Mouse (Mus musculus) limb, embryonic 14.5 days (tissue): ENCODE measurements around the gene Bpnt1. TPM values are rescaled to one million over a fixed set of nuclear protein-coding genes. Genes with fewer than 3 reads are reported as not detected.

ENCODE experiments used
- ATAC-seq: fragments of 200-750 bp; cut with Nextera tagmentation; 2 replicates; pipeline ENCODE4 v1.8.0; 2017; ENCODE audit warnings: low read depth, moderate number of reproducible peaks, moderate TSS enrichment; ENCODE audit not compliant: low FRiP score
- DNase-seq: peaks from one replicate; pipeline ENCODE4 v3.0.0-alpha.2; 2015; ENCODE audit warnings: low spot score
- H3K27ac ChIP-seq: fragments of 300-500 bp; sonication (generic); replicated peaks from 2 replicates; pipeline ENCODE4 v1.5.1; 2014; ENCODE audit warnings: low read depth, mild to moderate bottlenecking, low read length, moderate library complexity, mixed read lengths
- H3K27me3 ChIP-seq: fragments of 300-500 bp; sonication (generic); 2 replicates; pipeline ENCODE4 v1.6.1; 2014; ENCODE audit warnings: low read length, mixed read lengths; ENCODE audit not compliant: control insufficient read depth, insufficient read depth
- H3K36me3 ChIP-seq: fragments of 300-500 bp; sonication (generic); 2 replicates; pipeline ENCODE4 v1.6.1; 2014; ENCODE audit warnings: mild to moderate bottlenecking, low read length, moderate library complexity, mixed read lengths; ENCODE audit not compliant: control insufficient read depth, insufficient read depth
- H3K4me1 ChIP-seq: fragments of 300-500 bp; sonication (generic); 2 replicates; pipeline ENCODE4 v1.6.1; 2014; ENCODE audit warnings: antibody characterized with exemption, low read length, mixed read lengths; ENCODE audit not compliant: control insufficient read depth, insufficient read depth
- H3K4me2 ChIP-seq: fragments of 300-500 bp; sonication (generic); replicated peaks from 2 replicates; pipeline ENCODE4 v1.6.1; 2014; ENCODE audit warnings: low read depth, mild to moderate bottlenecking, low read length, moderate library complexity; ENCODE audit not compliant: severe bottlenecking
- H3K4me3 ChIP-seq: fragments of 300-500 bp; sonication (generic); replicated peaks from 2 replicates; pipeline ENCODE4 v1.5.1; 2014; ENCODE audit warnings: low read length
- H3K9ac ChIP-seq: fragments of 300-500 bp; sonication (generic); 2 replicates; pipeline ENCODE4 v1.6.1; 2014; ENCODE audit warnings: mild to moderate bottlenecking, low read depth, low read length, moderate library complexity; ENCODE audit not compliant: severe bottlenecking
- H3K9me3 ChIP-seq: fragments of 300-500 bp; sonication (generic); 2 replicates; pipeline ENCODE4 v1.6.1; 2016; ENCODE audit warnings: low read length; ENCODE audit not compliant: control insufficient read depth
- POLR2A ChIP-seq: fragments of 200-500 bp; IDR thresholded peaks from 2 replicates; pipeline ENCODE4 v1.8.0; 2012; ENCODE audit warnings: inconsistent platforms, mild to moderate bottlenecking, moderate library complexity, borderline replicate concordance; ENCODE audit not compliant: insufficient read depth, insufficient read length; ENCODE audit errors: extremely low read depth
- WGBS: fragments of 180-500 bp; shearing (Covaris S2); extraction: QIAGEN DNeasy Blood & Tissue Kit; methylation state at CpG from one replicate; pipeline ENCODE4 v1.1.7; 2014; 5-methylcytosine and 5-hydroxymethylcytosine counted together
- polyA plus RNA-seq, 2 experiments: library from polyadenylated mRNA; depleted of rRNA in 1 of 2; stranded (reverse) in 1 of 2; unstranded in 1 of 2; fragments of >200 nt; fragmentation: Nextera tagmentation in 1 of 2; extraction: Ambion mirVana in 1 of 2; gene quantifications; 2 replicates each; pipeline versions ENCODE4 v1.2.1 to v1.2.3; 2012 to 2014

Bpnt1 gene
- polyA plus RNA-seq, 2 experiments, result 8.8 to 30.1 TPM

DNA sequence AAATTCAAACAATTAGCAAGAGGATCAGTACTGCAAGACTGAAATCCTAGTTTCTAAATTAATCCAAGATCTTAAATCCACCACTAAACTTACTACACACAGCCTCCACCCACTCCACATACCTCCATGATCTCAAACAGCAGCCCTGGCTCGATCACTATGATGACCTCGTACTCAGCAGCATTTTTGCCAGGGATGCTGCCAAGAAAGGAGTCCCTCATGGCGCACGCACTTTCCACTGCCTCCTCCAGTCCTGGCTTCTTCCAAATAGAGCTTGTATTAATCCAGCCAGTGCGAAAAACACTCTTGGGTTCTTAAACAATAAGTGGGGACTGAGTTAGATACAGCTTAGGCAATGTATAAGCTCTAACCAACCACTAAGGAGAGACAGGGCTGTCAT lies 42.7 kb upstream of the Bpnt1 start:
- ATAC-seq (0 out of 2 replicates have a peak, but pooled peaks have one; percentile 28), DNase-seq (peak; percentile 64)
- Histone ChIP-seq H3K4me3 (no peak overlapping the region), H3K27me3 (no peaks in the 10 kb centered on the region), H3K4me1 (peaks cover 2% of the 10 kb centered on the region; the same call in 1 of the 2 replicates), H3K9ac (no peak overlapping the region), H3K27ac (no peak overlapping the region), H3K9me3 (no peaks in the 10 kb centered on the region), H3K4me2 (no peak overlapping the region), H3K36me3 (peaks cover 86% of the 10 kb centered on the region)
- TF ChIP-seq POLR2A, result no peak
- 72% methylated on average over 5 of the region's 5 CpGs for WGBS

DNA sequence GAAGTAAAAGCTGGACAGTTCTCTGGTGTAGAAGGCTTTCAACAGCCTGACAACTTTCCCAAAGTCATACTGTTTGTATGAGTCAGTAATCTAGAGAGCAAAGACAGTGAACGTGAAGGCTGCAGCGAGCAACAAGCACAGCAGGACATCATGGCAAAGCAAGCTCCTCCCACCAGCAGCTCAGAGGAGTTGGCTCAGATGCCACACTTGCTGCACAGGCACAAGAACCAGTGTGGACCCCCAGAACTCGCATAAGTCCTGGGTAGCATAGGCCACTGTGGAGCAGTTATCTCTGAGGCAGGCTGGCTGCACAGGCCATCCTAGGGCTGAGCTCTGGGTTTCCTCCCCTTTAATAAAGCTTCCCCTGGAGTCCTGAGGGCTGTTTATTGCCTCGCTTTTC lies 40.6 kb upstream of the Bpnt1 start:
- no peak for TF ChIP-seq POLR2A
- DNase-seq (no peak), ATAC-seq (no peak)
- H3K27me3 ChIP-seq, result no peaks in the 10 kb centered on the region
- 69% methylated on average over 4 of the region's 4 CpGs for WGBS
- no peaks in the 10 kb centered on the region for H3K4me1 ChIP-seq
- H3K9ac ChIP-seq, result no peak overlapping the region
- no peak overlapping the region for H3K27ac ChIP-seq
- no peaks in the 10 kb centered on the region for H3K9me3 ChIP-seq
- H3K4me2 ChIP-seq, result no peak overlapping the region
- H3K36me3 ChIP-seq, result peaks cover 84% of the 10 kb centered on the region
- no peak overlapping the region for H3K4me3 ChIP-seq

DNA sequence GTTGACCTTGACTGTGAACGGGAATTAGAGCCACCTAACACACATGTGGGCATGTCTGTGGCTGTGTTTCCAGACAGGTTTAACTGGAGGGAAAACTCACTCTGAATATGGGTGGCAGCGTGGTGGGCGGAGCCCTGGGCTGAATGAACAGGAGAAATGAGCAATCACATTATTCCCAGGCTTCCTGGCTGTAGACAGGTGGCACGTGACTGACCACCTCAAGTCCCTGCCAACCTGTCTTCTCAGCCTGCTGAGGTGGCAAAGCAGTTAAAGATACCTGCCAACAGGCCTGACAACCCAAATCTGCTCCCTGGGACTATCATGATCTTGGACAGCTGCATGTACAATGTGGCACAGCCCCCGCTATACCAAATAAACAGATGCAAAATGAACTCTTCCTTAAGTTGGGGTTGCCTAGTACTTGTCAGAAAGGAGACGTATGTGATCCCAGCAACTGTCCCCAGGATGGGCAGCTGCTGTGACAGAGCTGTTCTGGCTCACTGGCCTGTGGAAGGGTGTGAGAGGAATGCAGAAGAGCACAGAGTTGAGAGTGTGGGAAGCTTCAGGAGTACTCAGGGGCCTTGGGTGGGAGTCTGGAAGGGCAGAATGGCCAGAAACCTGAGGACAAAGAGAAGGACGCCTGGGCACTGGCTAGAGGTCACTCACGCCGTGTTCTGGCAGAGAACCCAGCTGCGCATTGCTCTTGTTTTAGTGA lies 39.1 kb upstream of the Bpnt1 start:
- WGBS, result 94% methylated on average over 10 of the region's 10 CpGs
- no peak overlapping the region for H3K9ac ChIP-seq
- no peak for TF ChIP-seq POLR2A
- no peak overlapping the region for H3K4me2 ChIP-seq
- DNase-seq, result no peak
- peaks cover 84% of the 10 kb centered on the region for H3K36me3 ChIP-seq
- no peaks in the 10 kb centered on the region for H3K27me3 ChIP-seq
- no peak overlapping the region for H3K27ac ChIP-seq
- no peak overlapping the region for H3K4me3 ChIP-seq
- H3K9me3 ChIP-seq, result no peaks in the 10 kb centered on the region
- ATAC-seq, result no peak
- H3K4me1 ChIP-seq, result no peaks in the 10 kb centered on the region

DNA sequence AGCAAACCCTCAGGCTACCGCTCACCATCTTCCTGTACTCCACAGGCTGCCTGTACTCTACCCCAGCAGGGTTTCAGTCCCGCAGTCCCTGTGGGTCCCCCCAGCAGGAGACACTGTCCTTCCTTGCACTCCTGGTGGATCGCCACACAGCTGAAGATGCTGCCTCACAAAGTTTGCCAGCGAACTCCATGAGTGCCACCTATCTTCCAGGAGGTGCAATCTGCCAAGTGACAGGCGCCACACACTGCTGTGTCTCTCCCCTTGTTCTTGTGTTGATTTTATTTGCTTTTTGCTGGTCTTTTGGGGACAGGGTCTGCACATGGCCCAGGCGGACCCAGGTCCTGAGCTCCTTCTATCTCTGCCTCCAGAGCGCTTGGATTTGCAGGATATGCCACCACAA lies 35.1 kb upstream of the Bpnt1 start:
- H3K36me3 ChIP-seq, result peaks cover 64% of the 10 kb centered on the region
- H3K27me3 ChIP-seq, result no peaks in the 10 kb centered on the region
- no peak overlapping the region for H3K4me3 ChIP-seq
- ATAC-seq (no peak), DNase-seq (no peak)
- no peaks in the 10 kb centered on the region for H3K9me3 ChIP-seq
- H3K9ac ChIP-seq, result no peak overlapping the region
- no peak overlapping the region for H3K4me2 ChIP-seq
- no peaks in the 10 kb centered on the region for H3K4me1 ChIP-seq
- no peak for TF ChIP-seq POLR2A
- WGBS, result 91% methylated on average over 7 of the region's 7 CpGs
- no peak overlapping the region for H3K27ac ChIP-seq

DNA sequence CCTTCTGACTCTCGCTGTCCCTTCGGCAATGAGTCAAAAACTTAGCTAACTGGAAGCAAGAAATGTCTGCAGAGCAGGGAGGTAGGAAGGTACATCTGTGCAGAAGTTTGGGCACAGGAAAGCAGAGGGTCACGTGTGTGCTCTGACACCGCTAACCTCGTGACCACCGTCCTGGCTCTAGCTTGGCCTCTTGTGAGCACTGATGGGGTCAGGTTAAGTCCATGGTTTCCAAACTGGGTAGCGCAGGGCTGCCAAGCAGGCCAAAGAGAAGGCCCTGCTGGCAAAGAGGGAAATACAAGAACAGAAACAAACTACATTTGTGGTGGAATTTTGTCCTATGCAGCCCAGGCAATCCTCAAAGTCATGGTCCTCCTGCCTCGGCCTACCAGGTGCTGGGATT lies 33.5 kb upstream of the Bpnt1 start:
- Histone ChIP-seq H3K4me3 (no peak overlapping the region), H3K4me2 (no peak overlapping the region), H3K9me3 (no peaks in the 10 kb centered on the region), H3K27ac (no peak overlapping the region), H3K9ac (no peak overlapping the region), H3K36me3 (peaks cover 62% of the 10 kb centered on the region), H3K27me3 (no peaks in the 10 kb centered on the region), H3K4me1 (no peaks in the 10 kb centered on the region)
- no peak for TF ChIP-seq POLR2A
- no peak for DNase-seq
- 92% methylated on average over 8 of the region's 8 CpGs for WGBS
- ATAC-seq, result no peak

DNA sequence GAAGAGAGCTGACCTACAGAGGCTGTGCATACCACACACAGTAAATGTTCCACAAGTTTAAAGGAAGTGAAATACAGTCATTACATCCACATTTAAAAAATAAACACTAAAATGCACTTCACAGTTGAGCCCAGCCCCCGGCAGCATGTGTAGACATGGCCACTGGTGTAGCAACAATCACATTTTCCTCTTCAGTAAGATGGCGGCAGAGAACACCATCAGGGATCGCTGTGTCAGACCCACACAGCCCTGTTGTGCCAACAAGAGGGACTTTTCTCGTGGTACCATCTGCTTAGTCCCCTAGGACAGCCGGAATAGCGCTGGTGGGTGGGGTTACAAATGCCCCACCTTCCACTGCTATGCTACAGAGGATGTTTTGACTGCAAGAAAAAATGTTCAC lies 29.1 kb upstream of the Bpnt1 start:
- H3K4me3 ChIP-seq, result no peak overlapping the region
- no peak for TF ChIP-seq POLR2A
- no peak overlapping the region for H3K4me2 ChIP-seq
- H3K36me3 ChIP-seq, result peaks cover 39% of the 10 kb centered on the region
- no peak for DNase-seq
- no peaks in the 10 kb centered on the region for H3K27me3 ChIP-seq
- no peak overlapping the region for H3K9ac ChIP-seq
- no peak overlapping the region for H3K27ac ChIP-seq
- ATAC-seq, result no peak
- 91% methylated on average over 6 of the region's 6 CpGs for WGBS
- H3K4me1 ChIP-seq, result no peaks in the 10 kb centered on the region
- peaks cover 6% of the 10 kb centered on the region; the same call in 1 of the 2 replicates for H3K9me3 ChIP-seq
